In genomic region chr7:35333692-35334526, GRCm38 (mm10) we compare ENCODE assay signal across 8 mouse cellular contexts. TPM values are rescaled to one million over a fixed set of nuclear protein-coding genes. Genes with fewer than 3 reads are reported as not detected.
A peak's percentile ranks its signal among the peaks of the same experiment; 100 is the strongest.
DNase-seq lines count a peak whose midpoint lies in the region; ATAC-seq and TF ChIP-seq lines count a peak whose summit lies in the region.

Gene Rhpn2, plus strand, starts transcription at chr7:35334170.

- under 1% methylated on average over 45 of the region's 52 CpGs for WGBS in forebrain, embryonic 16.5 days
- under 1% methylated on average over 52 of the region's 52 CpGs for WGBS in lung, embryonic 14.5 days
- under 1% methylated on average over 52 of the region's 52 CpGs for WGBS in olfactory bulb, adult 2 months
- WGBS in thymus, adult 2 months = 1% methylated on average over 51 of the region's 52 CpGs

- H3K27ac ChIP-seq in forebrain, embryonic 16.5 days (ENCODE audit: low read length) = no peak within 1 kb of the TSS
- H3K27ac ChIP-seq in layer of hippocampus, adult 2 months = peak within 1 kb of the TSS; percentile 77
- H3K27ac ChIP-seq in lung, embryonic 14.5 days (ENCODE audit: low read depth) = peak within 1 kb of the TSS; percentile 42; the same call in 1 of the 2 replicates
- H3K27ac ChIP-seq in olfactory bulb, adult 2 months (ENCODE audit: insufficient read depth, low read depth, low read length) = no peak within 1 kb of the TSS
- no peak within 1 kb of the TSS for H3K27ac ChIP-seq in thymus, adult 2 months (ENCODE audit: control insufficient read depth, insufficient read depth, low read length)

- no peak for TF ChIP-seq POLR2A in olfactory bulb, adult 2 months (IDR thresholded peaks at IDR 0.05; ENCODE audit: insufficient read depth, low read depth, low read length)
- no peak for TF ChIP-seq POLR2A in thymus, adult 2 months (IDR thresholded peaks at IDR 0.05; ENCODE audit: control insufficient read depth, extremely low read depth, insufficient read depth, low read length, poor library complexity)

- H3K36me3 ChIP-seq in G1E (replicated peaks) = no peaks in the 10 kb centered on the region
- H3K36me3 ChIP-seq in forebrain, embryonic 16.5 days (ENCODE audit: control insufficient read depth, insufficient read depth) = no peaks in the 10 kb centered on the region
- no peaks in the 10 kb centered on the region for H3K36me3 ChIP-seq in lung, embryonic 14.5 days (ENCODE audit: insufficient read depth)
- no peaks in the 10 kb centered on the region for H3K36me3 ChIP-seq in thymus, adult 2 months (ENCODE audit: control insufficient read depth, insufficient read depth, low read length)

- peak within 1 kb of the TSS; percentile 74 for H3K4me3 ChIP-seq in G1E (ENCODE audit: low read depth, low read length)
- peak within 1 kb of the TSS; percentile 66 for H3K4me3 ChIP-seq in forebrain, embryonic 16.5 days (replicated peaks; ENCODE audit: low read length)
- H3K4me3 ChIP-seq in layer of hippocampus, adult 2 months = peak within 1 kb of the TSS; percentile 72
- peak within 1 kb of the TSS; percentile 56 for H3K4me3 ChIP-seq in lung, embryonic 14.5 days (ENCODE audit: low read depth, low read length)
- H3K4me3 ChIP-seq in olfactory bulb, adult 2 months (ENCODE audit: insufficient read depth, low read depth, low read length) = peak within 1 kb of the TSS; percentile 70
- peak within 1 kb of the TSS; percentile 45 for H3K4me3 ChIP-seq in thymus, adult 2 months (ENCODE audit: control insufficient read depth, insufficient read depth, low read length)

- intact Hi-C loops in heart, postnatal 36 days (cut with DNase I) = loop anchor here (1.0 kb wide), 2 partner anchors 16 to 59 kb away; partner anchors contain the start of gene Gpatch1

- H3K9me3 ChIP-seq in G1E (replicated peaks) = no peaks in the 10 kb centered on the region
- H3K9me3 ChIP-seq in forebrain, embryonic 16.5 days (ENCODE audit: control insufficient read depth, low read length) = no peaks in the 10 kb centered on the region
- H3K9me3 ChIP-seq in lung, embryonic 14.5 days (ENCODE audit: low read depth, low read length) = no peaks in the 10 kb centered on the region

- peaks cover 23% of the 10 kb centered on the region for H3K4me1 ChIP-seq in G1E (ENCODE audit: insufficient read depth, low read depth, low read length)
- peaks cover 21% of the 10 kb centered on the region for H3K4me1 ChIP-seq in forebrain, embryonic 16.5 days (replicated peaks; ENCODE audit: control insufficient read depth, insufficient read depth, low read length)
- no peaks in the 10 kb centered on the region for H3K4me1 ChIP-seq in lung, embryonic 14.5 days (ENCODE audit: insufficient read depth)
- H3K4me1 ChIP-seq in olfactory bulb, adult 2 months (ENCODE audit: control insufficient read depth, insufficient read depth, low read length) = peaks cover 12% of the 10 kb centered on the region
- peaks cover 19% of the 10 kb centered on the region for H3K4me1 ChIP-seq in thymus, adult 2 months (replicated peaks; ENCODE audit: control insufficient read depth, insufficient read depth, low read length)

- peak; percentile 94 for DNase-seq in G1E (ENCODE audit: low spot score)
- peak; percentile 100 for DNase-seq in cerebellum, adult 18-20 months
- peak; percentile 98 to 99 for DNase-seq in heart, postnatal 36 days
- DNase-seq in layer of hippocampus, adult 2 months (ENCODE audit: low spot score in 2 of 2) = peak; percentile 100
- DNase-seq in lung, embryonic 14.5 days = peak; percentile 99
- DNase-seq in thymus, adult 2 months = peak; percentile 96

- ATAC-seq in G1E (ENCODE audit: extremely low read depth, insufficient number of reproducible peaks, low FRiP score, poor library complexity, severe bottlenecking) = peak; percentile 93
- peak; percentile 97 for ATAC-seq in forebrain, embryonic 16.5 days
- ATAC-seq in lung, embryonic 14.5 days (ENCODE audit: insufficient read depth) = peak; percentile 99

- H3K27me3 ChIP-seq in G1E (ENCODE audit: insufficient read depth, low read length) = peaks cover 57% of the 10 kb centered on the region
- peaks cover 14% of the 10 kb centered on the region for H3K27me3 ChIP-seq in forebrain, embryonic 16.5 days (replicated peaks; ENCODE audit: control insufficient read depth, insufficient read depth, low read length)
- peaks cover 22% of the 10 kb centered on the region for H3K27me3 ChIP-seq in lung, embryonic 14.5 days (ENCODE audit: insufficient read depth, low read length)
- H3K27me3 ChIP-seq in thymus, adult 2 months (ENCODE audit: control insufficient read depth, insufficient read depth, low read length) = peaks cover 7% of the 10 kb centered on the region; the same call in 1 of the 2 replicates

- H3K4me2 ChIP-seq in forebrain, embryonic 16.5 days (ENCODE audit: low read length) = peak within 1 kb of the TSS; percentile 100
- H3K4me2 ChIP-seq in lung, embryonic 14.5 days = peak within 1 kb of the TSS; percentile 96

- no peak for TF ChIP-seq CTCF in G1E (IDR thresholded peaks at IDR 0.05; ENCODE audit: low read depth, low read length)
- peak; percentile 51 for TF ChIP-seq CTCF in layer of hippocampus, adult 2 months (conservative IDR thresholded peaks at IDR 0.05)
- no peak for TF ChIP-seq CTCF in lung, embryonic 14.5 days (IDR thresholded peaks at IDR 0.05; ENCODE audit: low read depth)
- TF ChIP-seq CTCF in olfactory bulb, adult 2 months (IDR thresholded peaks at IDR 0.05; ENCODE audit: insufficient read depth, low read depth, low read length) = no peak
- TF ChIP-seq CTCF in thymus, adult 2 months (IDR thresholded peaks at IDR 0.05; ENCODE audit: borderline replicate concordance, control insufficient read depth, extremely low read depth, insufficient read depth, low read length, poor library complexity) = no peak

- peak within 1 kb of the TSS; percentile 65 for H3K9ac ChIP-seq in forebrain, embryonic 16.5 days (replicated peaks; ENCODE audit: low read depth, low read length)
- peak within 1 kb of the TSS; percentile 65 for H3K9ac ChIP-seq in lung, embryonic 14.5 days

RNA-seq across cellular contexts. Expression of gene Rhpn2, which starts in this region (rescaled TPM):
- 0.38 TPM in 1 of 2 replicates, not detected in the other for total RNA-seq in G1E (2014; fragmentation: Nextera tagmentation)
- total RNA-seq in G1E (2017) = 0.41 and 0.66 TPM in 2 replicates
- 0.04 and 0.05 TPM in 2 replicates for polyA plus RNA-seq in G1E (2012)
- polyA plus RNA-seq in forebrain, embryonic 16.5 days (2015; fragmentation: Nextera tagmentation; extraction: Ambion mirVana) = 1.4 and 1.6 TPM in 2 replicates
- total RNA-seq in heart, postnatal 36 days (2021) = 1 to 10 TPM; 4.5 to 6.1 TPM
- total RNA-seq in layer of hippocampus, adult 2 months (2021) = 1 to 10 TPM; 4.3 to 5.9 TPM
- polyA plus RNA-seq in lung, embryonic 14.5 days (2014; fragmentation: Nextera tagmentation; extraction: Ambion mirVana) = 3.0 and 3.6 TPM in 2 replicates
- polyA plus RNA-seq in olfactory bulb, adult 2 months (2012; ENCODE audit: insufficient read depth, insufficient read length, low replicate concordance, missing spikeins) = not detected in 2 replicates
- polyA plus RNA-seq in thymus, adult 2 months (2012; rRNA removed) = 0.71 and 1.3 TPM in 2 replicates

Comparison
In these comparisons a context has a peak if more than half of its experiments do, and no peak if none do; other contexts are left out.
1. Peak in DNase-seq, ATAC-seq and H3K4me3 ChIP-seq in G1E; RNA of the gene not detected or under 1 TPM.
2. H3K27ac ChIP-seq: peak in layer of hippocampus, adult 2 months (single experiment) and lung, embryonic 14.5 days (single experiment); none in forebrain, embryonic 16.5 days (single experiment), olfactory bulb, adult 2 months (single experiment) and thymus, adult 2 months (single experiment).
3. Peak in every context shown above with its lines, with median percentiles within 50 percentile points of each other: ATAC-seq, DNase-seq and H3K4me3 ChIP-seq.